Mouse (Mus musculus): Measurements from ENCODE around the gene Smagp. TPM values are rescaled to one million over a fixed set of nuclear protein-coding genes. Genes with fewer than 3 reads are reported as not detected.

The Smagp gene
- under 1 TPM in 1 of 2 experiments, not detected in 1; 0.07 TPM for polyA plus RNA-seq (2012; fragmentation: generic; extraction: Trizol)

GRCm38 (mm10) chr15:100636700-100637501 is at the start of gene Smagp:
Gene Smagp (minus strand): TSS chr15:100636940.

GRCm38 (mm10) chr15:100669337-100669736 is 32.6 kb upstream of the Smagp start, which contains the start of gene Bin2:
Gene Bin2 (minus strand): TSS chr15:100669553.

GRCm38 (mm10) chr15:100614996-100615824 is 21.5 kb downstream of the Smagp start, which contains the start of gene Dazap2:
Gene Dazap2 (plus strand): TSS chr15:100615349.

GRCm38 (mm10) chr15:100599276-100600046 is 37.3 kb downstream of the Smagp start, which contains the start of gene Pou6f1:
Gene Pou6f1 (minus strand): TSS chr15:100599984.

Other genes with a start within 250 kb of the Smagp start
- gene Gm5475, start 214.8 kb downstream of the Smagp start, polyA plus RNA-seq (2012; fragmentation: generic; extraction: Trizol): under 1 TPM; 0.02 to 0.08 TPM
- gene Slc11a2, start 211.9 kb downstream of the Smagp start, polyA plus RNA-seq (2012; fragmentation: generic; extraction: Trizol): 10 to 100 TPM; 13.3 to 21.8 TPM
- gene Letmd1, start 167.9 kb downstream of the Smagp start, polyA plus RNA-seq (2012; fragmentation: generic; extraction: Trizol): 10 to 100 TPM; 12.0 to 25.4 TPM
- gene Csrnp2, start 141.5 kb downstream of the Smagp start, polyA plus RNA-seq (2012; fragmentation: generic; extraction: Trizol): 1 to 10 TPM; 1.1 to 6.7 TPM
- gene Tfcp2, start 84.9 kb downstream of the Smagp start, polyA plus RNA-seq (2012; fragmentation: generic; extraction: Trizol): 10 to 100 TPM in 1 of 2 experiments, 1 to 10 TPM in 1; 1.8 to 17.6 TPM
- gene Pou6f1, start 37.0 kb downstream of the Smagp start, polyA plus RNA-seq (2012; fragmentation: generic; extraction: Trizol): 10 to 100 TPM in 1 of 2 experiments, 1 to 10 TPM in 1; 3.1 to 27.1 TPM
- 100 to 1,000 TPM in 1 of 2 experiments, 10 to 100 TPM in 1; 73.0 to 149 TPM for gene Dazap2, start 21.6 kb downstream of the Smagp start, polyA plus RNA-seq (2012; fragmentation: generic; extraction: Trizol)
- gene Bin2, start 32.6 kb upstream of the Smagp start, polyA plus RNA-seq (2012; fragmentation: generic; extraction: Trizol): not detected
- gene Cela1, start 51.0 kb upstream of the Smagp start, polyA plus RNA-seq (2012; fragmentation: generic; extraction: Trizol): 10 to 100 TPM; 11.1 to 29.0 TPM
- under 1 TPM; 0.02 to 0.09 TPM for gene Galnt6, start 92.4 kb upstream of the Smagp start, polyA plus RNA-seq (2012; fragmentation: generic; extraction: Trizol)
- gene Slc4a8, start 124.8 kb upstream of the Smagp start, polyA plus RNA-seq (2012; fragmentation: generic; extraction: Trizol): 10 to 100 TPM; 10.3 to 24.2 TPM
- under 1 TPM in 1 of 2 experiments, not detected in 1; 0.22 TPM for gene Scn8a, start 232.9 kb upstream of the Smagp start, polyA plus RNA-seq (2012; fragmentation: generic; extraction: Trizol)

All from C3H10T1/2 (cell line).